Mouse (Mus musculus) CD4-positive, CD25-positive, alpha-beta regulatory T cell, adult 4 months (primary cell): ENCODE measurements around the gene Capn8. TPM values are rescaled to one million over a fixed set of nuclear protein-coding genes. Genes with fewer than 3 reads are reported as not detected.

ENCODE experiments used
- ATAC-seq: one replicate; pipeline ENCODE4 v1.8.0; 2017
- polyA plus RNA-seq, 2 experiments: library from polyadenylated mRNA; unstranded; fragments of 100-300 nt; shearing (Covaris generic); gene quantifications; one replicate each; pipeline ENCODE4 v1.2.1; 2017

Gene Capn8
- polyA plus RNA-seq, 2 experiments from 2014 or later = not detected

- no peak for ATAC-seq
These were observed 11.0 kb upstream of the Capn8 start for GRCm38 (mm10) chr1:182553649-182554375.

- no peak for ATAC-seq
These were observed 6.5 kb upstream of the Capn8 start for GRCm38 (mm10) chr1:182558271-182558670.

- no peak for ATAC-seq
These were observed 5.3 kb upstream of the Capn8 start for GRCm38 (mm10) chr1:182559530-182559929.

GRCm38 (mm10) chr1:182560390-182561098, 4.3 kb upstream of the Capn8 start:
- ATAC-seq = no peak

- ATAC-seq = no peak
These were observed 2.8 kb upstream of the Capn8 start for GRCm38 (mm10) chr1:182561945-182562514.

GRCm38 (mm10) chr1:182562576-182563370, 2.0 kb upstream of the Capn8 start:
- ATAC-seq = no peak

GRCm38 (mm10) chr1:182565351-182565835, 586 bp downstream of the Capn8 start:
- no peak for ATAC-seq

GRCm38 (mm10) chr1:182571148-182571547, 6.3 kb downstream of the Capn8 start:
- no peak for ATAC-seq

- ATAC-seq = no peak
These were observed 7.2 kb downstream of the Capn8 start for GRCm38 (mm10) chr1:182571973-182572372.

- no peak for ATAC-seq
These were observed 9.3 kb downstream of the Capn8 start for GRCm38 (mm10) chr1:182573856-182574665.

- ATAC-seq = no peak
These were observed 9.9 kb downstream of the Capn8 start for GRCm38 (mm10) chr1:182574666-182575049.

GRCm38 (mm10) chr1:182584169-182584568, 19.4 kb downstream of the Capn8 start:
- no peak for ATAC-seq

- no peak for ATAC-seq
These were observed 20.5 kb downstream of the Capn8 start for GRCm38 (mm10) chr1:182585162-182585840.

GRCm38 (mm10) chr1:182587706-182588105, 22.9 kb downstream of the Capn8 start:
- no peak for ATAC-seq

- ATAC-seq = no peak
These were observed 26.7 kb downstream of the Capn8 start for GRCm38 (mm10) chr1:182591491-182591890.

GRCm38 (mm10) chr1:182592436-182592835, 27.6 kb downstream of the Capn8 start:
- no peak for ATAC-seq

GRCm38 (mm10) chr1:182605330-182606150, 40.7 kb downstream of the Capn8 start:
- no peak for ATAC-seq

GRCm38 (mm10) chr1:182609701-182610335, 45.0 kb downstream of the Capn8 start:
- no peak for ATAC-seq

- no peak for ATAC-seq
These were observed 50.7 kb downstream of the Capn8 start for GRCm38 (mm10) chr1:182615465-182615864.
